Mouse (Mus musculus) thymus, adult 18-20 months (tissue): ENCODE results near the gene Dcaf15.

ENCODE experiments used
- DNase-seq, 2 experiments: peaks; one replicate each; pipeline ENCODE4 v3.0.0; 2022; ENCODE audit warnings: mixed read lengths in 2 of 2

Gene Dcaf15

DNA sequence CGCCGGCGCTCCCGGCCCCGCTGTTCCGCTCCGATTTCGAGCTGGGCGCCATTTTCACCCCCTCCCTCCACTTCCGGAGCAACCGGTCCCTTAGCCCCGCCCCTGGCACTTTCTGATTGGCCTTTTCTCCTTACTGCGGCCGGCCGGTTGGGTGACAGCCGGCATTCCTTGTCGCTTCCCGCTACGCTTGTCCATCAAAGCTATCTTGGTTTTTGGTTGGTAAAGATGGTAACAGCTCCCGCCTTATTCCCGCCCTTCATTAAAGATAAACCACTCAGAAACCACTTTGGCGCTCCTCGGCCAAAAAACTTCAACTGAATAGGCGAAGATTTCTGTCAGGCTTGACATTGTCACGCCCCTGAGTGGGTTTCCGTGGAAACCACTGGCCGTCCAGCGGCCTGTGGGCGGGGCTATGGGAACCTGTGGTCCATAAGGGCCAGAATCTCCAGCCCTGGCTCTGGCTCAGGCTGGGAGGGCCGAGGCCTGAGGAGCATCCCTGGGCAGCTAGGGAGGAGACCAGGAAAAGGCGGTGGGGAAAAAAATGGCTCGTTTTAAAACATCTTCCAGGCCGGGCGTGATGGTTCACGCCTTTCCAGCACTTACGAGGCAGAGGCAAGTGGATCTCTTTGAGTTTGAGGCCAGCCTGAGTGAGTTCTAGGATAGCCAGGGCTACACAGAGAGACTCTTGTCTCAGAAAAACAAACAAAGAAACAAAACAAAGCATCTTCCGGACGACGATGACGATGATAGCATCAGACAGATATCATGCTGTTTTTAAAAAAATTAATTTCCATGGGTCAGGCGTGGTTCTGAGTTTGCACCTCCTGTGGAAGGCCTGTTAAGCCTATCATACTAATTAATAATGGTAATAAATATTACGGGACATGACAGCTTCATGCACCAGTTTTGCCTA, at the start of gene Dcaf15:
Gene Dcaf15, minus strand, starts transcription at position 72 of the 913 bp plus-strand sequence.
- peak; percentile 95 to 98 for DNase-seq

- no peak for DNase-seq
Measured at GRCm38 (mm10) chr8:84149181-84149580, 44.6 kb upstream of the Dcaf15 start.

DNA sequence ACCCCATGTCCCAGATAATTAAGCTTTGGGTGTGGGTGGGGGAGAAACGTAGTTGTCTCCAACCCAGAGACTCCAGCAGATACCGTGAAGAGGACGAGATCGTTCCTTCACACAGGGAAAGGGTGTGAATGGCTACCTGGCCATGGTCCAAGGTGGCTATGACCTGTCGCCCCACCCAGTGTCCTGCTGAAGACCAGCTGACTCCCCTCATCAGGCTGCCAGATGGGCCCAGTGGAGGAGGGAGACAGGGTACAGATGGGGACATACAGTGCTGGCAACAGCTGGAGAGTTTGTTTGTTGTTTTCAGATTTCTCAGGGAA, 43.9 kb upstream of the Dcaf15 start:
- no peak for DNase-seq

DNA sequence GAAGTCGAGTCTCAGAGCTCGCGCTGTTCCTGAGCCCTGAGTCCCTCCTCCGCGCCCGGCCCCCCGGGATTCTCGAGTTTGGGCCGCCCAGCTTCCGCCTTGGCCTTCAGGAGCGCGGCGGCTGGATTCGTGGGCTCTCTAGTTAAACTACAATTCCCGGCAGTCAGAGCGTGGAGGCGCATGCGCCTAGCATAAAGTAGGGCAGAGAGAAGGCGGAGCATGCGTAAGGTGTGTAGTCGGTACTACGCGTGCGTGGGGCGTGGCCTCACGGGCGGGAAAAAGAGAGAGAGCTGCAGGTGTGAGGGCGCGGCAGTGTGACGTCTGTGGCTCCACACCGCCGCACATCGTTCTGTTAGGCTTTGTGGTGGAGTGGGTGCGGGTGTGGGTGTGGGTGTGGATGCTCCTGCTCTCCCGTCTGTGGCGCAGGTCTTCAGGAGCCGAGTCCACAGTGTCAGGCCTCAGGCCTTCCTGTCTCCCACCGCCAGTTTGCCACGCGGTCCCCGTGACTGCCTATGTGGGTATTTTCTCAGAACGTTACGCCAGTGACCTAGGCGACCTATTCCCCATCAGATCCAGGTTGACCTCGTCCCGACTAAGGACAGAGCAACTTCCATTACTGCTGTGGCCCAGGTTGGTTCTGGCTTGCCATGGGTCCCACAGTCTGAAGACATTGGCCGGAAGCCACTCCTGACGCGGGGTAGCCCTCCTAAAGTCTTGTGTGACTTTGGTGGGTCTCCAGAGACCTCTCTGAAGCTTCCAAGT, 43.4 kb upstream of the Dcaf15 start, which contains the start of the genes Cc2d1a and 4930432K21Rik:
Gene Cc2d1a, minus strand, starts transcription at position 168 of the 762 bp plus-strand sequence.
Gene 4930432K21Rik, plus strand, starts transcription at position 257 of the 762 bp plus-strand sequence.
- DNase-seq: peak; percentile 93 to 97

GRCm38 (mm10) chr8:84147324-84147766, 42.8 kb upstream of the Dcaf15 start:
- no peak for DNase-seq

GRCm38 (mm10) chr8:84144636-84145245, 40.2 kb upstream of the Dcaf15 start:
- no peak for DNase-seq

DNA sequence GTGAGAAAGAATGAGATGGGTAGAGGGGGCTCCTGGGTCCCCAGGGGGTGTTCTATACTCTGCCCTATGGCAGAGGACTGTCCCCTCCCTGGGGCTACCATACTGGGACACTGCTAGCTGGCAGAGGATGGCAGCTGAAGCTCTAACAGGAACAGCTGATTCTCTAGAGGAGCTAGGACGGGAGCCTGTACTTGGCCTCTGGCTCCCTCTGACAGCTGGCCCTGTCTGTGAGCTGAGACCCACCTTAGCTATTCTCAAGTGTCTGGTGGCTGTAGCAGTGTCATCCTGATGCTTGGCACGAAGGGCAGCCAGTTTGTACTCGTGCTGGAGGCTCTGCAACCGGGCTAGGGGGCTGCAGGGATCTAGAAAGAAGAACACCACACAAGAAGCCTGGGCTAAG, 36.3 kb upstream of the Dcaf15 start:
- no peak for DNase-seq

DNA sequence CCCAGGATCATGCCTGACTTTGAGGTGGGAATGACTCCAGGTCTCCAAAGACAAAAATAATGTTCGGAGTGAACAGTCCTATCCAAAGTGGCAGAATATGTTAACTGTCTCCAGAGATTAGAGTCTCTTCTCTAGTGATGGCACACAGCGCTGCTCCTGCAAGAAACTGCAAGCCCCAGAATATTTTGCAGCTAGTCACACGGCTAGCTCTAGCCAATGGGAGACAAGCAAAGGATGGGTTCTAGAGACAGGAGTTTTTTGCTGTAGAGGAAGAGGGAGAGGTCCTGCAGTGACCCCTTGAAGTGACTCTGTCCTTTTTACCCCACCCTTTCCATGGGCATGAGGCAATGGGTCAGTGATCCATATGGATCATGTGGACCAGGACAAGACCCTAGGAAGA, 33.3 kb upstream of the Dcaf15 start:
- no peak for DNase-seq

GRCm38 (mm10) chr8:84132225-84132624, 27.7 kb upstream of the Dcaf15 start:
- no peak for DNase-seq

- DNase-seq: no peak
Measured at GRCm38 (mm10) chr8:84130806-84131205, 26.2 kb upstream of the Dcaf15 start.

GRCm38 (mm10) chr8:84128277-84128676, 23.7 kb upstream of the Dcaf15 start:
- peak in 1 of 2 experiments; percentile 52 for DNase-seq

- peak; percentile 47 to 71 for DNase-seq
Measured at GRCm38 (mm10) chr8:84127202-84127901, 22.8 kb upstream of the Dcaf15 start.

GRCm38 (mm10) chr8:84126742-84127141, 22.2 kb upstream of the Dcaf15 start:
- DNase-seq: no peak

GRCm38 (mm10) chr8:84125656-84126055, 21.1 kb upstream of the Dcaf15 start, which contains the start of gene Podnl1:
Gene Podnl1 (plus strand): TSS chr8:84125989.
- DNase-seq: no peak

- no peak for DNase-seq
Measured at GRCm38 (mm10) chr8:84122151-84122550, 17.6 kb upstream of the Dcaf15 start.

- no peak for DNase-seq
Measured at GRCm38 (mm10) chr8:84115646-84116045, 11.1 kb upstream of the Dcaf15 start.

GRCm38 (mm10) chr8:84106216-84107040, 1.9 kb upstream of the Dcaf15 start:
- no peak for DNase-seq

DNA sequence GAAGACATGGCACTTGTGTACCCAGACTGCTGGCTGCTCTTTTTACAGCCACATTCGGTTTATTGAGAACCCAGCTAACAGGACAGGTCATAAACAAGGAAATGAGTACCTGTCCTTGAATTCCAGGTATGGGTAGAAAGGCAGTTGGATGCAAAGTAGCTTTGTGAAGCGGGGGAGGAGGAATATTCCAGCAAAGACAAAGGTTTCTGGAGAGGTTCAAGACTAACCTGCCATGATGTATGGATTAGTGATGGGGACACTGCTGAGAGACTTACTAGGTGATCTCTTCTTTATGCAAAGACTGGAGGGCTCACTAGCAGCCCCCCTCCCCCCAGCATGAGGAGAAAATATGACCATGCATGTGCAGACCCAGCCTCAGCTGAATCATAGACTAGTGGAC, 1.1 kb upstream of the Dcaf15 start:
- no peak for DNase-seq

- DNase-seq: peak; percentile 81 to 87
Measured at GRCm38 (mm10) chr8:84104221-84104620, 347 bp downstream of the Dcaf15 start.

DNA sequence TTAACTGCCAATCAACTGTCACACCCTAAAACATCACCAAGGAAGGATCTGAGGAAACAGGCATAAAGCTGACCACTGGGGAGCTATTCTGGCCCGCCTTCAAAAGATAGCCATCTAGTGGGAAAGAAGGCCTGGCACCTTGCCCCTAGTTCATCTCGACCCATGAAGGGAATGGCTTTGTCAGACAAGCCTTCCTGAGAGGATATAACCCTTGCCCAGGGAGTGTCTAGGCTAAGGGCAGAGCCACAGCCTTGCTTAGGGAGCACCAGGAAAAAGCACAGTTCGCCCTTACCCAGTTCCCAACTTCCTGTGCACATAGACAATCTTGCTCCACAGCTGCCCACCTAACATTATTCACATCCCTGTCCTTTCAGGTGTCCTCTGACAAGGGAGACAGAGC, 967 bp downstream of the Dcaf15 start:
- no peak for DNase-seq

DNA sequence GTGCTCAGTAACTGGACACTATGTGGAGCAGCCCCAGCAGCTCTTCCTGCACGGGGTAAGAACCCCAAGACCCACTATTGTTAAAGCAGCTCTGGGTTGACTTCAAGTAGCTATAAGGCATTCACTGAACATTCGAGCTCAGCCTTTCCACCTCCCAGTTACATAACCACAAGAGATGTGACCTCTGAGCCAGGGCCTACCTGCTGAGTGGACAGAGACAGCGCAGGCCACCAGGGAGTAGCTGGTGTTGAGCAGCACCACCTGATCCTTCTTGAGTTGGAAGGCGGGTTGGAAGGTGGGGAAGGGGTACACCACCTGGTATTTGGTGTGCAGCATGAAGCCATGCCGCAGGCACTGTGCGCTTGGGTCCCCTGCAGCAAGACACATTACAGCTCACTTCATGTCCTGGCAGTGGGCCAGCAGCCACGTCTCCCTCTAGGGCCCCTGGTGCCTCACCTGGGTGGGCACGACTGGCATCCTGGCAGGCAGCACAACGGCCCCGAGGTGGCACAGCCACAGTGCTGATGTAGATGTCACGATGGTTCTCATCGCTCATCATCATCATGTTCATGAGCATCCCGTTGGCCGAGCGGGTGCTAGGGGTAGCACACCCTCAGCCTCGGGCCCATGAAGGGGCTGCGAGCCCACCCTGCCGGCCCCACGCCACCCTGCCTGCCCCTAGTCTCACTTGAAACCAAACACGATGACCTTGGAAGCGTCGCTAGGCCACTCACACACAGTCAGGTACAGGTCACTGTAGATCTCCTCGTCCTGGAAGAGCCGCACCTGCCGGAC, 2.9 kb downstream of the Dcaf15 start:
- no peak for DNase-seq
